Mouse (Mus musculus) testis, adult 2 months (tissue): ENCODE results near the gene Fam213b. TPM values are rescaled to one million over a fixed set of nuclear protein-coding genes. Genes with fewer than 3 reads are reported as not detected.
A peak's percentile ranks its signal among the peaks of the same experiment; 100 is the strongest.

Experiments used
- H3K27ac ChIP-seq: fragments of 200-500 bp; 2 replicates; pipeline ENCODE4 v1.5.1; 2012; ENCODE audit warnings: low read depth, low read length; ENCODE audit not compliant: control insufficient read depth, insufficient read depth
- H3K27me3 ChIP-seq: fragments of 200-500 bp; 2 replicates; pipeline ENCODE4 v1.6.1; 2012; ENCODE audit warnings: mild to moderate bottlenecking, low read length, moderate library complexity; ENCODE audit not compliant: control insufficient read depth, insufficient read depth
- H3K36me3 ChIP-seq: fragments of 200-500 bp; 2 replicates; pipeline ENCODE4 v1.6.1; 2012; ENCODE audit warnings: mild to moderate bottlenecking, low read length; ENCODE audit not compliant: control insufficient read depth, insufficient read depth
- H3K4me1 ChIP-seq: fragments of 200-500 bp; 2 replicates; pipeline ENCODE4 v1.6.1; 2012; ENCODE audit warnings: low read length; ENCODE audit not compliant: control insufficient read depth, insufficient read depth
- H3K4me3 ChIP-seq: fragments of 200-500 bp; 2 replicates; pipeline ENCODE4 v1.5.1; 2012; ENCODE audit warnings: low read depth, mild to moderate bottlenecking, low read length, moderate library complexity, mixed read lengths; ENCODE audit not compliant: control insufficient read depth
- CTCF ChIP-seq: fragments of 200-500 bp; IDR thresholded peaks from 2 replicates; pipeline ENCODE4 v1.5.1; 2012; ENCODE audit warnings: low read depth, mild to moderate bottlenecking, inconsistent platforms, low read length, moderate library complexity; ENCODE audit not compliant: control insufficient read depth, insufficient read depth, insufficient replicate concordance
- POLR2A ChIP-seq: fragments of 200-500 bp; IDR thresholded peaks from 2 replicates; pipeline ENCODE4 v1.6.1; 2012; ENCODE audit warnings: low read depth, mild to moderate bottlenecking, inconsistent platforms, low read length, moderate library complexity; ENCODE audit not compliant: control insufficient read depth
- polyA plus RNA-seq: library from polyadenylated mRNA; depleted of rRNA; stranded (reverse); fragments of >200 nt; gene quantifications from 2 replicates; pipeline ENCODE4 v1.2.3, GENCODE M21; 2012

Gene Fam213b
- polyA plus RNA-seq, 1 experiment: 1.7 TPM

- Histone ChIP-seq H3K4me1 (peaks cover 20% of the 10 kb centered on the region), H3K27ac (peak overlapping the region; percentile 67), H3K4me3 (peak overlapping the region; percentile 81), H3K36me3 (no peaks in the 10 kb centered on the region), H3K27me3 (no peaks in the 10 kb centered on the region)
- TF ChIP-seq POLR2A (0 out of 2 replicates have a peak, but pooled peaks have one; percentile 9), CTCF (no peak)
Measured at GRCm38 (mm10) chr4:154864961-154865760, 33.8 kb downstream of the Fam213b start.

- H3K27ac ChIP-seq: peak overlapping the region; percentile 73
Measured at GRCm38 (mm10) chr4:154864271-154864771, 34.6 kb downstream of the Fam213b start.

GRCm38 (mm10) chr4:154863436-154863935, 35.4 kb downstream of the Fam213b start:
- TF ChIP-seq POLR2A: no peak
- TF ChIP-seq CTCF: no peak
- Histone ChIP-seq H3K4me3 (peak overlapping the region; percentile 81; the same call in 1 of the 2 replicates), H3K27me3 (no peaks in the 10 kb centered on the region), H3K27ac (peak overlapping the region; percentile 73), H3K4me1 (peaks cover 24% of the 10 kb centered on the region), H3K36me3 (no peaks in the 10 kb centered on the region)

More at GRCm38 (mm10) chr4:154864271-154864771, 34.6 kb downstream of the Fam213b start:
- TF ChIP-seq CTCF (peak; percentile 30; the same call in 1 of the 2 replicates), POLR2A (peak; percentile 82)
- Histone ChIP-seq H3K27me3 (no peaks in the 10 kb centered on the region), H3K36me3 (no peaks in the 10 kb centered on the region), H3K4me3 (peak overlapping the region; percentile 81), H3K4me1 (peaks cover 20% of the 10 kb centered on the region)

GRCm38 (mm10) chr4:154861967-154862366, 37.0 kb downstream of the Fam213b start:
- no peaks in the 10 kb centered on the region for H3K36me3 ChIP-seq
- TF ChIP-seq POLR2A: no peak
- TF ChIP-seq CTCF: no peak
- peaks cover 24% of the 10 kb centered on the region for H3K4me1 ChIP-seq
- no peaks in the 10 kb centered on the region for H3K27me3 ChIP-seq
- no peak overlapping the region for H3K4me3 ChIP-seq
- no peak overlapping the region for H3K27ac ChIP-seq

- Histone ChIP-seq H3K27me3 (no peaks in the 10 kb centered on the region), H3K4me3 (no peak overlapping the region), H3K4me1 (peaks cover 14% of the 10 kb centered on the region), H3K36me3 (no peaks in the 10 kb centered on the region), H3K27ac (no peak overlapping the region)
- TF ChIP-seq POLR2A (no peak), CTCF (no peak)
Measured at GRCm38 (mm10) chr4:154858601-154859000, 40.3 kb downstream of the Fam213b start.

GRCm38 (mm10) chr4:154857366-154858240, 41.3 kb downstream of the Fam213b start:
- Histone ChIP-seq H3K36me3 (no peaks in the 10 kb centered on the region), H3K27me3 (no peaks in the 10 kb centered on the region)
- TF ChIP-seq POLR2A (no peak), CTCF (no peak)

GRCm38 (mm10) chr4:154856882-154857281, 42.1 kb downstream of the Fam213b start:
- Histone ChIP-seq H3K27ac (no peak overlapping the region), H3K27me3 (no peaks in the 10 kb centered on the region), H3K4me3 (no peak overlapping the region), H3K4me1 (peaks cover 12% of the 10 kb centered on the region), H3K36me3 (no peaks in the 10 kb centered on the region)
- no peak for TF ChIP-seq POLR2A
- TF ChIP-seq CTCF: no peak; the same call in 1 of the 2 replicates

More at GRCm38 (mm10) chr4:154857366-154858240, 41.3 kb downstream of the Fam213b start:
- H3K4me3 ChIP-seq: no peak overlapping the region
- peaks cover 12% of the 10 kb centered on the region for H3K4me1 ChIP-seq
- no peak overlapping the region for H3K27ac ChIP-seq
